Mouse (Mus musculus) hindbrain, embryonic 13.5 days (tissue): Measurements from ENCODE around the gene Sema3a. TPM values are rescaled to one million over a fixed set of nuclear protein-coding genes. Genes with fewer than 3 reads are reported as not detected.

Experiments
- ATAC-seq: fragments of 200-750 bp; cut with Nextera tagmentation; 2 replicates; pipeline ENCODE4 v1.8.0; 2017; ENCODE audit warnings: moderate TSS enrichment; ENCODE audit not compliant: low FRiP score
- H3K27ac ChIP-seq: fragments of 300-500 bp; sonication (generic); 2 replicates; pipeline ENCODE4 v1.5.1; 2015; ENCODE audit warnings: inconsistent platforms, mild to moderate bottlenecking, moderate library complexity
- H3K27me3 ChIP-seq: fragments of 300-500 bp; sonication (generic); 2 replicates; pipeline ENCODE4 v1.6.1; 2015; ENCODE audit warnings: mild to moderate bottlenecking, inconsistent platforms
- H3K36me3 ChIP-seq: fragments of 300-500 bp; sonication (generic); 2 replicates; pipeline ENCODE4 v1.6.1; 2015; ENCODE audit warnings: mild to moderate bottlenecking, inconsistent platforms
- H3K4me1 ChIP-seq: fragments of 300-500 bp; sonication (generic); replicated peaks from 2 replicates; pipeline ENCODE4 v1.6.1; 2015; ENCODE audit warnings: inconsistent platforms
- H3K4me2 ChIP-seq: fragments of 300-500 bp; sonication (generic); 2 replicates; pipeline ENCODE4 v1.6.1; 2015; ENCODE audit warnings: inconsistent platforms, mild to moderate bottlenecking, moderate library complexity
- H3K4me3 ChIP-seq: fragments of 300-500 bp; sonication (generic); 2 replicates; pipeline ENCODE4 v1.5.1; 2015; ENCODE audit warnings: mild to moderate bottlenecking, inconsistent platforms
- H3K9ac ChIP-seq: fragments of 300-500 bp; sonication (generic); 2 replicates; pipeline ENCODE4 v1.6.1; 2015; ENCODE audit warnings: mild to moderate bottlenecking, inconsistent platforms
- H3K9me3 ChIP-seq: fragments of 300-500 bp; sonication (generic); 2 replicates; pipeline ENCODE4 v1.6.1; 2016; ENCODE audit warnings: inconsistent platforms
- WGBS: fragments of 180-500 bp; shearing (Covaris S2); methylation state at CpG from one replicate; pipeline ENCODE4 v1.1.7; 2015; 5-methylcytosine and 5-hydroxymethylcytosine counted together
- polyA plus RNA-seq: library from polyadenylated mRNA; unstranded; fragments of >200 nt; fragmentation: Nextera tagmentation; extraction: Ambion mirVana; gene quantifications from 2 replicates; pipeline ENCODE4 v1.2.1, GENCODE M21; 2015

Gene Sema3a
- polyA plus RNA-seq, 1 experiment from 2014 or later, result 17.5 TPM

GRCm38 (mm10) chr5:13337665-13338064 lies 212.5 kb downstream of the Sema3a start:
- Histone ChIP-seq H3K27ac (no peak overlapping the region), H3K9me3 (no peaks in the 10 kb centered on the region), H3K9ac (no peak overlapping the region), H3K4me3 (no peak overlapping the region), H3K4me1 (no peaks in the 10 kb centered on the region), H3K4me2 (no peak overlapping the region), H3K27me3 (no peaks in the 10 kb centered on the region), H3K36me3 (no peaks in the 10 kb centered on the region)
- 84% methylated on average over 1 of the region's 1 CpGs for WGBS
- ATAC-seq, result no peak

GRCm38 (mm10) chr5:13347068-13347467 lies 221.9 kb downstream of the Sema3a start:
- Histone ChIP-seq H3K9me3 (no peaks in the 10 kb centered on the region), H3K27ac (no peak overlapping the region), H3K4me3 (no peak overlapping the region), H3K9ac (no peak overlapping the region), H3K36me3 (no peaks in the 10 kb centered on the region), H3K27me3 (no peaks in the 10 kb centered on the region), H3K4me1 (no peaks in the 10 kb centered on the region), H3K4me2 (no peak overlapping the region)
- ATAC-seq, result no peak
- WGBS, result 83% methylated on average over 4 of the region's 4 CpGs

- Histone ChIP-seq H3K4me1 (no peaks in the 10 kb centered on the region), H3K9ac (no peak overlapping the region), H3K36me3 (no peaks in the 10 kb centered on the region), H3K27ac (no peak overlapping the region), H3K4me2 (no peak overlapping the region), H3K27me3 (no peaks in the 10 kb centered on the region), H3K4me3 (no peak overlapping the region), H3K9me3 (no peaks in the 10 kb centered on the region)
- WGBS, result 50% methylated on average over 4 of the region's 4 CpGs
- no peak for ATAC-seq
Measured at GRCm38 (mm10) chr5:13351611-13352010, 226.4 kb downstream of the Sema3a start.

GRCm38 (mm10) chr5:13352995-13353394 lies 227.8 kb downstream of the Sema3a start:
- H3K4me2 ChIP-seq, result no peak overlapping the region
- WGBS, result 89% methylated on average over 1 of the region's 1 CpGs
- no peak overlapping the region for H3K27ac ChIP-seq
- no peak for ATAC-seq
- no peaks in the 10 kb centered on the region for H3K4me1 ChIP-seq
- no peak overlapping the region for H3K4me3 ChIP-seq
- no peak overlapping the region for H3K9ac ChIP-seq
- no peaks in the 10 kb centered on the region for H3K9me3 ChIP-seq
- H3K36me3 ChIP-seq, result no peaks in the 10 kb centered on the region
- no peaks in the 10 kb centered on the region for H3K27me3 ChIP-seq

GRCm38 (mm10) chr5:13353539-13353938 lies 228.3 kb downstream of the Sema3a start:
- 86% methylated on average over 1 of the region's 1 CpGs for WGBS
- Histone ChIP-seq H3K9me3 (no peaks in the 10 kb centered on the region), H3K36me3 (no peaks in the 10 kb centered on the region), H3K4me1 (no peaks in the 10 kb centered on the region), H3K4me3 (no peak overlapping the region), H3K27me3 (no peaks in the 10 kb centered on the region), H3K27ac (no peak overlapping the region), H3K9ac (no peak overlapping the region), H3K4me2 (no peak overlapping the region)
- no peak for ATAC-seq

- no peak overlapping the region for H3K4me3 ChIP-seq
- no peak overlapping the region for H3K9ac ChIP-seq
- no peaks in the 10 kb centered on the region for H3K27me3 ChIP-seq
- no peak overlapping the region for H3K27ac ChIP-seq
- no peaks in the 10 kb centered on the region for H3K36me3 ChIP-seq
- WGBS, result 100% methylated on average over 1 of the region's 1 CpGs
- H3K4me2 ChIP-seq, result no peak overlapping the region
- ATAC-seq, result no peak
- no peaks in the 10 kb centered on the region for H3K4me1 ChIP-seq
- H3K9me3 ChIP-seq, result no peaks in the 10 kb centered on the region
Measured at GRCm38 (mm10) chr5:13354913-13355312, 229.7 kb downstream of the Sema3a start.

GRCm38 (mm10) chr5:13358770-13359169 lies 233.6 kb downstream of the Sema3a start:
- no peaks in the 10 kb centered on the region for H3K9me3 ChIP-seq
- H3K4me2 ChIP-seq, result no peak overlapping the region
- no peaks in the 10 kb centered on the region for H3K4me1 ChIP-seq
- H3K9ac ChIP-seq, result no peak overlapping the region
- 58% methylated on average over 4 of the region's 4 CpGs for WGBS
- H3K4me3 ChIP-seq, result no peak overlapping the region
- no peak overlapping the region for H3K27ac ChIP-seq
- H3K27me3 ChIP-seq, result no peaks in the 10 kb centered on the region
- no peak for ATAC-seq
- no peaks in the 10 kb centered on the region for H3K36me3 ChIP-seq

GRCm38 (mm10) chr5:13360711-13361110 lies 235.5 kb downstream of the Sema3a start:
- no peak overlapping the region for H3K4me2 ChIP-seq
- H3K36me3 ChIP-seq, result no peaks in the 10 kb centered on the region
- H3K4me3 ChIP-seq, result no peak overlapping the region
- no peak overlapping the region for H3K9ac ChIP-seq
- H3K27me3 ChIP-seq, result no peaks in the 10 kb centered on the region
- WGBS, result 40% methylated on average over 3 of the region's 3 CpGs
- no peaks in the 10 kb centered on the region for H3K4me1 ChIP-seq
- H3K9me3 ChIP-seq, result no peaks in the 10 kb centered on the region
- no peak overlapping the region for H3K27ac ChIP-seq
- ATAC-seq, result no peak

GRCm38 (mm10) chr5:13365108-13365507 lies 239.9 kb downstream of the Sema3a start:
- no peaks in the 10 kb centered on the region for H3K9me3 ChIP-seq
- no peak overlapping the region for H3K27ac ChIP-seq
- H3K4me2 ChIP-seq, result no peak overlapping the region
- no peak for ATAC-seq
- H3K4me1 ChIP-seq, result no peaks in the 10 kb centered on the region
- H3K9ac ChIP-seq, result no peak overlapping the region
- H3K4me3 ChIP-seq, result no peak overlapping the region
- H3K27me3 ChIP-seq, result no peaks in the 10 kb centered on the region
- WGBS, result 92% methylated on average over 2 of the region's 2 CpGs
- no peaks in the 10 kb centered on the region for H3K36me3 ChIP-seq

GRCm38 (mm10) chr5:13379223-13379622 lies 254.0 kb downstream of the Sema3a start:
- no peak overlapping the region for H3K9ac ChIP-seq
- H3K9me3 ChIP-seq, result no peaks in the 10 kb centered on the region
- no peak for ATAC-seq
- no peak overlapping the region for H3K4me3 ChIP-seq
- no peak overlapping the region for H3K27ac ChIP-seq
- H3K4me1 ChIP-seq, result no peaks in the 10 kb centered on the region; the same call in 1 of the 2 replicates
- H3K36me3 ChIP-seq, result no peaks in the 10 kb centered on the region
- H3K27me3 ChIP-seq, result no peaks in the 10 kb centered on the region
- H3K4me2 ChIP-seq, result no peak overlapping the region
- WGBS, result 68% methylated on average over 4 of the region's 4 CpGs

GRCm38 (mm10) chr5:13384047-13384446 lies 258.8 kb downstream of the Sema3a start:
- no peaks in the 10 kb centered on the region for H3K27me3 ChIP-seq
- WGBS, result 83% methylated on average over 4 of the region's 4 CpGs
- ATAC-seq, result no peak
- no peak overlapping the region for H3K27ac ChIP-seq
- H3K4me2 ChIP-seq, result no peak overlapping the region
- H3K9me3 ChIP-seq, result no peaks in the 10 kb centered on the region
- H3K9ac ChIP-seq, result no peak overlapping the region
- H3K4me1 ChIP-seq, result no peaks in the 10 kb centered on the region
- H3K36me3 ChIP-seq, result no peaks in the 10 kb centered on the region
- no peak overlapping the region for H3K4me3 ChIP-seq

GRCm38 (mm10) chr5:13384714-13385113 lies 259.5 kb downstream of the Sema3a start:
- no peak overlapping the region for H3K27ac ChIP-seq
- ATAC-seq, result no peak
- H3K4me2 ChIP-seq, result no peak overlapping the region
- H3K9ac ChIP-seq, result no peak overlapping the region
- 47% methylated on average over 4 of the region's 4 CpGs for WGBS
- H3K4me3 ChIP-seq, result no peak overlapping the region
- no peaks in the 10 kb centered on the region for H3K4me1 ChIP-seq
- no peaks in the 10 kb centered on the region for H3K9me3 ChIP-seq
- H3K27me3 ChIP-seq, result no peaks in the 10 kb centered on the region
- H3K36me3 ChIP-seq, result no peaks in the 10 kb centered on the region

GRCm38 (mm10) chr5:13386603-13387002 lies 261.4 kb downstream of the Sema3a start:
- H3K9ac ChIP-seq, result no peak overlapping the region
- no peak overlapping the region for H3K4me3 ChIP-seq
- H3K27ac ChIP-seq, result no peak overlapping the region
- H3K36me3 ChIP-seq, result no peaks in the 10 kb centered on the region
- H3K4me1 ChIP-seq, result no peaks in the 10 kb centered on the region
- no peaks in the 10 kb centered on the region for H3K9me3 ChIP-seq
- no peak overlapping the region for H3K4me2 ChIP-seq
- no peak for ATAC-seq
- WGBS, result 93% methylated on average over 3 of the region's 3 CpGs
- H3K27me3 ChIP-seq, result no peaks in the 10 kb centered on the region

- H3K9ac ChIP-seq, result no peak overlapping the region
- no peak overlapping the region for H3K4me3 ChIP-seq
- no peaks in the 10 kb centered on the region for H3K27me3 ChIP-seq
- H3K36me3 ChIP-seq, result no peaks in the 10 kb centered on the region
- no peaks in the 10 kb centered on the region for H3K9me3 ChIP-seq
- H3K4me2 ChIP-seq, result no peak overlapping the region
- no peaks in the 10 kb centered on the region for H3K4me1 ChIP-seq
- H3K27ac ChIP-seq, result no peak overlapping the region
- 91% methylated on average over 3 of the region's 3 CpGs for WGBS
- no peak for ATAC-seq
Measured at GRCm38 (mm10) chr5:13387679-13388078, 262.5 kb downstream of the Sema3a start.
